Mouse (Mus musculus) lung, postnatal 0 days (tissue): ENCODE data around the gene Rbm46. TPM values are rescaled to one million over a fixed set of nuclear protein-coding genes. Genes with fewer than 3 reads are reported as not detected.

Experiments used
- ATAC-seq: fragments of 200-750 bp; cut with Nextera tagmentation; 2 replicates; pipeline ENCODE4 v1.8.0; 2017; ENCODE audit warnings: moderate library complexity
- DNase-seq: peaks from one replicate; pipeline ENCODE4 v3.0.0-alpha.2; 2016; ENCODE audit warnings: low spot score
- H3K27ac ChIP-seq: fragments of 300-500 bp; sonication (generic); 2 replicates; pipeline ENCODE4 v1.5.1; 2014; ENCODE audit warnings: antibody characterized with exemption, mild to moderate bottlenecking, low read length, mixed read lengths
- H3K27me3 ChIP-seq: fragments of 300-500 bp; sonication (generic); replicated peaks from 2 replicates; pipeline ENCODE4 v1.6.1; 2014; ENCODE audit warnings: low read length, mixed read lengths; ENCODE audit not compliant: insufficient read depth
- H3K36me3 ChIP-seq: fragments of 300-500 bp; sonication (generic); 2 replicates; pipeline ENCODE4 v1.6.1; 2014; ENCODE audit warnings: low read length, mixed read lengths; ENCODE audit not compliant: insufficient read depth
- H3K4me1 ChIP-seq: fragments of 300-500 bp; sonication (generic); 2 replicates; pipeline ENCODE4 v1.6.1; 2014; ENCODE audit warnings: antibody characterized with exemption, low read depth, low read length, mixed read lengths; ENCODE audit not compliant: insufficient read depth
- H3K4me2 ChIP-seq: fragments of 300-500 bp; sonication (generic); replicated peaks from 2 replicates; pipeline ENCODE4 v1.6.1; 2014; ENCODE audit warnings: low read depth, mild to moderate bottlenecking, low read length, moderate library complexity, mixed read lengths
- H3K4me3 ChIP-seq: fragments of 300-500 bp; sonication (generic); 2 replicates; pipeline ENCODE4 v1.5.1; 2014; ENCODE audit warnings: low read depth, low read length
- H3K9ac ChIP-seq: fragments of 300-500 bp; sonication (generic); replicated peaks from 2 replicates; pipeline ENCODE4 v1.6.1; 2014; ENCODE audit warnings: low read depth, mild to moderate bottlenecking
- H3K9me3 ChIP-seq: fragments of 300-500 bp; sonication (generic); 2 replicates; pipeline ENCODE4 v1.6.1; 2016; ENCODE audit warnings: low read length, mixed read lengths
- CTCF ChIP-seq: IDR thresholded peaks from 2 replicates; pipeline ENCODE4 v1.5.1; 2016; ENCODE audit warnings: antibody characterized with exemption, mild to moderate bottlenecking
- EP300 ChIP-seq: IDR thresholded peaks from 2 replicates; pipeline ENCODE4 v1.6.1; 2016; ENCODE audit warnings: antibody characterized with exemption, mild to moderate bottlenecking, control low read depth
- WGBS: fragments of 180-500 bp; shearing (Covaris S2); extraction: QIAGEN DNeasy Blood & Tissue Kit; methylation state at CpG from one replicate; pipeline ENCODE4 v1.1.7; 2014; 5-methylcytosine and 5-hydroxymethylcytosine counted together
- polyA plus RNA-seq: library from polyadenylated mRNA; unstranded; fragments of >200 nt; fragmentation: Nextera tagmentation; extraction: Ambion mirVana; gene quantifications from 2 replicates; pipeline ENCODE4 v1.2.1, GENCODE M21; 2015

The Rbm46 gene
- polyA plus RNA-seq, 1 experiment from 2014 or later = 5.9 TPM

- H3K36me3 ChIP-seq = no peaks in the 10 kb centered on the region
- no peak overlapping the region for H3K4me3 ChIP-seq
- no peak overlapping the region for H3K27ac ChIP-seq
- no peaks in the 10 kb centered on the region for H3K27me3 ChIP-seq
- no peaks in the 10 kb centered on the region for H3K9me3 ChIP-seq
- no peak for ATAC-seq
- WGBS = 75% methylated on average over 7 of the region's 7 CpGs
- H3K4me2 ChIP-seq = no peak overlapping the region
- DNase-seq = no peak
- no peaks in the 10 kb centered on the region for H3K4me1 ChIP-seq
- no peak overlapping the region for H3K9ac ChIP-seq
- no peak for TF ChIP-seq EP300
- TF ChIP-seq CTCF = no peak
Observed at GRCm38 (mm10) chr3:82810334-82811120, 65.8 kb downstream of the Rbm46 start.

GRCm38 (mm10) chr3:82809769-82810168 lies 66.5 kb downstream of the Rbm46 start:
- DNase-seq = no peak
- Histone ChIP-seq H3K9me3 (no peaks in the 10 kb centered on the region), H3K9ac (no peak overlapping the region), H3K27ac (no peak overlapping the region), H3K4me3 (no peak overlapping the region), H3K4me1 (no peaks in the 10 kb centered on the region), H3K4me2 (no peak overlapping the region), H3K27me3 (no peaks in the 10 kb centered on the region), H3K36me3 (no peaks in the 10 kb centered on the region)
- no peak for TF ChIP-seq CTCF
- TF ChIP-seq EP300 = no peak
- ATAC-seq = no peak
- 69% methylated on average over 7 of the region's 7 CpGs for WGBS

- Histone ChIP-seq H3K4me2 (no peak overlapping the region), H3K27me3 (no peaks in the 10 kb centered on the region), H3K9me3 (no peaks in the 10 kb centered on the region), H3K9ac (no peak overlapping the region), H3K36me3 (no peaks in the 10 kb centered on the region), H3K4me3 (no peak overlapping the region), H3K27ac (no peak overlapping the region), H3K4me1 (no peaks in the 10 kb centered on the region)
- WGBS = 72% methylated on average over 1 of the region's 1 CpGs
- no peak for TF ChIP-seq EP300
- no peak for TF ChIP-seq CTCF
- ATAC-seq = no peak
- DNase-seq = no peak
Observed at GRCm38 (mm10) chr3:82808323-82808911, 67.9 kb downstream of the Rbm46 start.

- Histone ChIP-seq H3K4me3 (no peak overlapping the region), H3K36me3 (no peaks in the 10 kb centered on the region), H3K4me2 (no peak overlapping the region), H3K27ac (no peak overlapping the region), H3K27me3 (no peaks in the 10 kb centered on the region), H3K9me3 (no peaks in the 10 kb centered on the region), H3K4me1 (no peaks in the 10 kb centered on the region), H3K9ac (no peak overlapping the region)
- TF ChIP-seq CTCF = no peak
- TF ChIP-seq EP300 = no peak
- ATAC-seq = no peak
- WGBS = 76% methylated on average over 7 of the region's 7 CpGs
- no peak for DNase-seq
Observed at GRCm38 (mm10) chr3:82805291-82805690, 71.0 kb downstream of the Rbm46 start.

GRCm38 (mm10) chr3:82800470-82800843 lies 75.8 kb downstream of the Rbm46 start:
- Histone ChIP-seq H3K9me3 (no peaks in the 10 kb centered on the region), H3K4me1 (no peaks in the 10 kb centered on the region), H3K4me2 (no peak overlapping the region), H3K27me3 (no peaks in the 10 kb centered on the region), H3K4me3 (no peak overlapping the region), H3K36me3 (no peaks in the 10 kb centered on the region), H3K27ac (no peak overlapping the region), H3K9ac (no peak overlapping the region)
- WGBS = 78% methylated on average over 3 of the region's 3 CpGs
- ATAC-seq (no peak), DNase-seq (no peak)
- no peak for TF ChIP-seq EP300
- no peak for TF ChIP-seq CTCF

- H3K9ac ChIP-seq = no peak overlapping the region
- H3K4me3 ChIP-seq = no peak overlapping the region
- TF ChIP-seq EP300 = no peak
- TF ChIP-seq CTCF = no peak
- no peak for ATAC-seq
- no peak overlapping the region for H3K4me2 ChIP-seq
- H3K9me3 ChIP-seq = no peaks in the 10 kb centered on the region
- no peak overlapping the region for H3K27ac ChIP-seq
- WGBS = 80% methylated on average over 4 of the region's 4 CpGs
- H3K4me1 ChIP-seq = no peaks in the 10 kb centered on the region
- H3K27me3 ChIP-seq = no peaks in the 10 kb centered on the region
- DNase-seq = no peak
- no peaks in the 10 kb centered on the region for H3K36me3 ChIP-seq
Observed at GRCm38 (mm10) chr3:82799735-82800469, 76.4 kb downstream of the Rbm46 start.
